ENCODE assay signal across 15 mouse cellular contexts in the genomic region with DNA sequence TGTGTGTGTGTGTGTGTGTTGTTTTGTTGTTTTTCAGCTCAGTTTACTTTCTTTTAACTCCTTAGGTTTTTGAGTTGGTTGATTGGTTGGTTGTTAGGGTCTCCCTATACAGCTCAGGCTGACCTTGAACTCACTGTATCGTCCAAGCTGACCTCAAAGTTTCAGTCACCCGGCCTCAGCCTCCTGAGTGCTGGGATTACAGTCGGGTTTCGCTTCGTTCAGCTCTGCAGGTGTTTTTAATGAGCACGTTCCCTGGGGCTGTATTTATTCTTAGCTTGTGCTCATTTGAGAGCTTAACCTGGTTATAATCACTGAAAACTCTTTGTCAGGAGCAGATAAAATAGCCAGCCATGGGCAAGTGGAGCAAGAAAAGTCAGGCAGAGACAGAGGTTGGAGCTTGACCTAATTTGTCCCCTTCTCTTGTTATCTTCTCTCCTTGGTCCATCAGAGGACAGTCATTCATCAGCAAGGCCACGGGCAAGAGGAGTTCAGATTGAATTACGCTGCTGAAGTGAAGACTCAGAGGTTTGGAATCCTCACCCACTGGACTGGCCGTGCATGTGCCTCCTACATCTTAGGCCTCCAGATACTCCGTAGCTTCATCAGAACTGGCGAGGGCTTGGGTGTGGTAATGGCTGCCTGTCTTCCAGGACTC.
A peak's percentile ranks its signal among the peaks of the same experiment; 100 is the strongest.
DNase-seq lines count a peak whose midpoint lies in the region; ATAC-seq lines count a peak whose summit lies in the region.
"Had no signal": no experiment of that assay in that cellular context is flagged by ENCODE, and none has a peak within 500 bp of the region (broad histone marks: within the 10 kb centered on the region; RNA-seq: fewer than 3 reads in every experiment).

No protein-coding gene starts in this region.

- H3K4me1 ChIP-seq in embryonic facial prominence, embryonic 10.5 days: peaks cover 9% of the 10 kb centered on the region
- peaks cover 13% of the 10 kb centered on the region for H3K4me1 ChIP-seq in heart, embryonic 15.5 days (replicated peaks)
- H3K4me1 ChIP-seq in midbrain, embryonic 16.5 days (ENCODE audit: control insufficient read depth, insufficient read depth, low read length): no peaks in the 10 kb centered on the region
- H3K4me1 ChIP-seq: embryonic facial prominence, embryonic 15.5 days; forebrain, embryonic 15.5 days; midbrain, embryonic 15.5 days; neural tube, embryonic 13.5 days had no signal

- 43% methylated on average over 11 of the region's 11 CpGs for WGBS in embryonic facial prominence, embryonic 10.5 days
- 44% methylated on average over 11 of the region's 11 CpGs for WGBS in heart, embryonic 15.5 days
- WGBS in midbrain, embryonic 16.5 days: 78% methylated on average over 11 of the region's 11 CpGs

- H3K27ac ChIP-seq in embryonic facial prominence, embryonic 10.5 days (replicated peaks): no peak overlapping the region
- H3K27ac ChIP-seq in heart, embryonic 15.5 days: peak overlapping the region; percentile 22; the same call in 1 of the 2 replicates
- no peak overlapping the region for H3K27ac ChIP-seq in midbrain, embryonic 16.5 days (ENCODE audit: low read length)
- H3K27ac ChIP-seq: embryonic facial prominence, embryonic 15.5 days; forebrain, embryonic 15.5 days; liver, embryonic 15.5 days; midbrain, embryonic 15.5 days; neural tube, embryonic 13.5 days had no signal

- H3K36me3 ChIP-seq in embryonic facial prominence, embryonic 10.5 days (replicated peaks): no peaks in the 10 kb centered on the region
- no peaks in the 10 kb centered on the region for H3K36me3 ChIP-seq in heart, embryonic 15.5 days
- no peaks in the 10 kb centered on the region for H3K36me3 ChIP-seq in midbrain, embryonic 16.5 days (ENCODE audit: control insufficient read depth, insufficient read depth, low read length)
- H3K36me3 ChIP-seq: embryonic facial prominence, embryonic 15.5 days; forebrain, embryonic 15.5 days; liver, embryonic 15.5 days; midbrain, embryonic 15.5 days; neural tube, embryonic 13.5 days had no signal

- no peaks in the 10 kb centered on the region for H3K27me3 ChIP-seq in embryonic facial prominence, embryonic 10.5 days (replicated peaks; ENCODE audit: low read depth, poor library complexity, severe bottlenecking)
- no peaks in the 10 kb centered on the region for H3K27me3 ChIP-seq in heart, embryonic 15.5 days
- no peaks in the 10 kb centered on the region for H3K27me3 ChIP-seq in midbrain, embryonic 16.5 days (ENCODE audit: control insufficient read depth, insufficient read depth, low read depth, low read length)
- H3K27me3 ChIP-seq: embryonic facial prominence, embryonic 15.5 days; forebrain, embryonic 15.5 days; liver, embryonic 15.5 days; neural tube, embryonic 13.5 days had no signal

- H3K9ac ChIP-seq in heart, embryonic 15.5 days: no peak overlapping the region
- no peak overlapping the region for H3K9ac ChIP-seq in midbrain, embryonic 16.5 days (ENCODE audit: low read depth, low read length)
- H3K9ac ChIP-seq: embryonic facial prominence, embryonic 15.5 days; forebrain, embryonic 15.5 days; liver, embryonic 15.5 days; midbrain, embryonic 15.5 days; neural tube, embryonic 13.5 days had no signal

- DNase-seq in cerebellum, adult 9-10 months: peak; percentile 17
- no peak for DNase-seq in cerebellum, adult 11-12 months
- DNase-seq in 3T3-L1 (ENCODE audit: low read depth, low spot score): peak; percentile 52
- DNase-seq in embryonic facial prominence, embryonic 10.5 days (ENCODE audit: low spot score): peak; percentile 48
- DNase-seq in spleen, postnatal 14 days (ENCODE audit: low spot score in 2 of 2): no peak
- DNase-seq in right cerebral cortex, postnatal 10 days (ENCODE audit: low spot score in 2 of 2): no peak
- DNase-seq: cerebellum, postnatal 25 days; thymus, postnatal 25 days had no signal

- no peak overlapping the region for H3K4me2 ChIP-seq in heart, embryonic 15.5 days
- no peak overlapping the region for H3K4me2 ChIP-seq in midbrain, embryonic 16.5 days (ENCODE audit: low read length)
- H3K4me2 ChIP-seq: embryonic facial prominence, embryonic 15.5 days; forebrain, embryonic 15.5 days; liver, embryonic 15.5 days; midbrain, embryonic 15.5 days; neural tube, embryonic 13.5 days had no signal

- H3K9me3 ChIP-seq in embryonic facial prominence, embryonic 10.5 days: no peaks in the 10 kb centered on the region
- no peaks in the 10 kb centered on the region for H3K9me3 ChIP-seq in heart, embryonic 15.5 days (replicated peaks)
- no peaks in the 10 kb centered on the region for H3K9me3 ChIP-seq in midbrain, embryonic 16.5 days (replicated peaks; ENCODE audit: control insufficient read depth, low read length, poor library complexity, severe bottlenecking)
- H3K9me3 ChIP-seq: embryonic facial prominence, embryonic 15.5 days; forebrain, embryonic 15.5 days; liver, embryonic 15.5 days; midbrain, embryonic 15.5 days; neural tube, embryonic 13.5 days had no signal

- H3K4me3 ChIP-seq in embryonic facial prominence, embryonic 10.5 days: no peak overlapping the region
- H3K4me3 ChIP-seq in heart, embryonic 15.5 days: no peak overlapping the region
- H3K4me3 ChIP-seq in midbrain, embryonic 16.5 days (ENCODE audit: low read depth, low read length): no peak overlapping the region
- H3K4me3 ChIP-seq: embryonic facial prominence, embryonic 15.5 days; forebrain, embryonic 15.5 days; liver, embryonic 15.5 days; midbrain, embryonic 15.5 days; neural tube, embryonic 13.5 days had no signal

- ATAC-seq in heart, embryonic 15.5 days (replicated peaks; ENCODE audit: insufficient number of reproducible peaks, insufficient read depth, low FRiP score, low read depth): no peak; the same call in 1 of the 2 replicates
- no peak for ATAC-seq in midbrain, embryonic 16.5 days
- ATAC-seq: forebrain, embryonic 15.5 days; midbrain, embryonic 15.5 days had no signal

Comparison
In these comparisons a context has a peak if more than half of its experiments do, and no peak if none do; other contexts are left out.
1. DNase-seq: peak in cerebellum, adult 9-10 months (single experiment), 3T3-L1 (single experiment) and embryonic facial prominence, embryonic 10.5 days (single experiment); none in cerebellum, adult 11-12 months (single experiment), spleen, postnatal 14 days (0 of 2) and right cerebral cortex, postnatal 10 days (0 of 2).